In the genomic region with DNA sequence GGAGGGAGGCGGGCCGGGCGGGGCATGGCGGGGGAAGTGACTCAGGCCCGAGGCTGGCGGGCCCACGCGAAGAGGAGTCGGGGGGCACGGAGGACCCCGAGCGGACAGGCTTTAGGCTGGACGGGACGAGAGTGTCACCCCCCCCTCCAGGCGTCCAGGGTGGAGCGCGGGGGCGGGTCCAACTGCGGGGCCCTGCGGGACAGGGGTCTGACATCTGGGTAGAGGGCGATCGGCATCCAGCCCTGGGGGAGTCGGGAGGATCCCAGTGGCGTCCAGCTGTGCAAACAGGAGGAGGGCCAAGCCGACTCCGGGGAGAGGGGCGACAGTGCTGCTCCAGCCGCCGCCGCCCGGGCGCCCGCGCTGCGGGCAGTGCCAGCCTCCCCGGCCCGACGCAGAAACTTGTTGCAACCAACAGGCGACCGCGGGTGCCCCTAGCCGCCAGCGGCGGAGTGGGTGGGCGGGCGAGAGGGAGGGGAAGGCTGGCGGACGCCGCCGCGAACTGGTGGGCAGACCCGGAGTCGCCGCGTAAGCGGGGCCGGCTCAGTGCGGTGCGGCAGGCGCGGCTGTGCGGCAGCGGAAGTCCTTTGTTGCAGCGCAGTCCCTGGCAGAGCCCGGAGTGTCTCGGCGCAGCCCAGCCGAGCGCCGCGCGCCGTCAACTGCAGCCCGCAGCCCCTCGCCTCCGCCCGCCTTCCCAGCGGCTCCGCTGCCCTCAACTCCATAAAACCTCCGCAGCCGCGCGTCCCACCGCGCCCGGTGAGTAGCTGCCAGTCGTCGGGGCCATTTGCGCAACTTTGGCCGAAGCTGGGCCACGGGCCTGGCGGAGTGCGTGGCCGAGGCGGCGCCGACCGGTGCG, we compare ENCODE assay signal across 8 mouse cellular contexts. TPM values are rescaled to one million over a fixed set of nuclear protein-coding genes. Genes with fewer than 3 reads are reported as not detected.
DNase-seq lines count a peak whose midpoint lies in the region; ATAC-seq lines count a peak whose summit lies in the region.

A gene (plus strand): TSS at position 289 of the 853 bp plus-strand sequence.

- peak; percentile 90 for DNase-seq in ZHBTc4 (ENCODE audit: low read depth, low spot score)
- peak; percentile 56 to 75 for DNase-seq in gastrocnemius, adult 8-10 months (ENCODE audit: low spot score in 2 of 2)
- peak; percentile 86 for DNase-seq in induced T-regulatory cell, adult 2 months (ENCODE audit: low read depth)
- peak; percentile 82 to 84 for DNase-seq in left cerebral cortex, postnatal 14 days (ENCODE audit: low spot score in 2 of 2)
- DNase-seq in right cerebral cortex, postnatal 25 days: peak; percentile 88
- peak; percentile 71 to 76 for DNase-seq in urinary bladder, postnatal 36 days (ENCODE audit: low spot score in 2 of 2)

- ATAC-seq in common myeloid progenitor, adult 5-6 weeks (replicated peaks; ENCODE audit: low read depth, poor library complexity, severe bottlenecking): peak; percentile 19
- ATAC-seq in megakaryocyte-erythroid progenitor cell, adult 5-6 weeks (replicated peaks; ENCODE audit: low FRiP score, low TSS enrichment, poor library complexity, severe bottlenecking): peak; percentile 22

- intact Hi-C loops in left cerebral cortex, postnatal 14 days (cut with DNase I): loop anchor here (2.0 to 5.0 kb wide), 2 partner anchors 35 to 102 kb away; a partner anchor contains a TSS

RNA-seq across cellular contexts. Expression of the gene that starts here (rescaled TPM):
- total RNA-seq in common myeloid progenitor, adult 5-6 weeks (2017): 21.1 and 27.2 TPM in 2 replicates
- total RNA-seq in gastrocnemius, adult 8-10 months (2022): 1 to 10 TPM; 4.0 to 5.1 (median 4.3) TPM
- 1 to 10 TPM; 4.7 to 4.9 TPM for total RNA-seq in left cerebral cortex, postnatal 14 days (2021)
- 21.1 and 28.4 TPM in 2 replicates for total RNA-seq in megakaryocyte-erythroid progenitor cell, adult 5-6 weeks (2014; fragmentation: Nextera tagmentation)
- 25.0 and 35.6 TPM in 2 replicates for total RNA-seq in megakaryocyte-erythroid progenitor cell, adult 5-6 weeks (2017)

Comparison
In these comparisons a context has a peak if more than half of its experiments do, and no peak if none do; other contexts are left out.
1. Peak in every context shown above with its lines: DNase-seq and ATAC-seq.